Comparison of ENCODE assay signal across 27 mouse cellular contexts in the genomic region with DNA sequence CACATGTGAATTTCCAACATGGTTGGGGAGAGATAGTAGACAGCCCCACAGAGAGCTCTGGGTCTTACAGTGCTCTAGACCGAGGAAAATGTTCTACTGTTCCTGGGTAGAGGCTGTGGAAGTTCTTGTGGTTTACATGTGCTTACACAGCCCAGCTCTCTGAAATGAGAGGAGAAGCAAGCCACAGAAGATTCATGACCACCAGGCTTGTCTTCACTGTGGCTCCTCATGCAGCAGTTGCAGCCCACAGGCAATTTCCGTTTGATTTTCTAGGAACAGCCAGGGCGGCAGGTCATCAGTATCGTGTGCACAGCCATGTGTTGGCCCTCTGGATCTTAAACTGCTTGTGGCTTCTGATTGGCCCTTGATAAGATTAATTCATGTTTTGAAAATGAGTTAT.
"Had no signal": no experiment of that assay in that cellular context is flagged by ENCODE, and none has a peak within 500 bp of the region (broad histone marks: within the 10 kb centered on the region; RNA-seq: fewer than 3 reads in every experiment).

No protein-coding gene starts in this region.

- H3K27ac ChIP-seq: heart, adult 2 months; hindbrain, embryonic 14.5 days; intestine, embryonic 15.5 days; layer of hippocampus, adult 2 months; left cerebral cortex, adult 2 months; limb, embryonic 12.5 days; liver, embryonic 13.5 days; liver, embryonic 15.5 days had no signal

- H3K4me2 ChIP-seq: heart, embryonic 12.5 days; hindbrain, embryonic 14.5 days; intestine, embryonic 15.5 days; kidney, embryonic 15.5 days; limb, embryonic 12.5 days; liver, embryonic 11.5 days; liver, embryonic 13.5 days; liver, embryonic 15.5 days had no signal

- DNase-seq: forebrain, postnatal 0 days; gastrocnemius, postnatal 14 days; gastrocnemius, postnatal 36 days; heart, adult 2 months; heart, postnatal 10 days; heart, postnatal 4 days; kidney, adult 18-20 months; kidney, adult 9 months; kidney, postnatal 10 days; kidney, postnatal 25 days; kidney, postnatal 4 days; liver; liver, embryonic 13.5 days had no signal

- H3K4me1 ChIP-seq: liver, embryonic 13.5 days; liver, embryonic 15.5 days had no signal

- H3K4me3 ChIP-seq: heart, adult 2 months; heart, embryonic 10.5 days; heart, embryonic 12.5 days; intestine, embryonic 15.5 days; kidney, embryonic 15.5 days; layer of hippocampus, adult 2 months; left cerebral cortex, adult 2 months; limb, embryonic 10.5 days; limb, embryonic 12.5 days; liver, embryonic 13.5 days; liver, embryonic 15.5 days had no signal

- H3K9me3 ChIP-seq: heart, embryonic 10.5 days; heart, embryonic 12.5 days; intestine, embryonic 15.5 days; kidney, embryonic 15.5 days; limb, embryonic 10.5 days; limb, embryonic 12.5 days; liver, embryonic 13.5 days; liver, embryonic 15.5 days had no signal

- ATAC-seq: forebrain, postnatal 0 days; hindbrain, embryonic 16.5 days; inflammation-experienced regulatory T-cells, adult 6 months; intestine, embryonic 15.5 days; intestine, postnatal 0 days had no signal

- H3K36me3 ChIP-seq: intestine, embryonic 15.5 days; liver, embryonic 13.5 days; liver, embryonic 15.5 days had no signal

- H3K9ac ChIP-seq: forebrain, postnatal 0 days; heart, embryonic 12.5 days; hindbrain, embryonic 14.5 days; intestine, embryonic 15.5 days; kidney, embryonic 15.5 days; limb, embryonic 12.5 days; liver, embryonic 13.5 days; liver, embryonic 15.5 days had no signal

- H3K27me3 ChIP-seq: heart, embryonic 12.5 days; intestine, embryonic 15.5 days; kidney, embryonic 15.5 days; limb, embryonic 12.5 days; liver, embryonic 13.5 days; liver, embryonic 15.5 days had no signal
